Mouse (Mus musculus) limb, embryonic 12.5 days (tissue): ENCODE results near the gene Dennd2c. TPM values are rescaled to one million over a fixed set of nuclear protein-coding genes. Genes with fewer than 3 reads are reported as not detected.
A peak's percentile ranks its signal among the peaks of the same experiment; 100 is the strongest.
"Not testable (repeated sequence)": the region's sequence is repeated elsewhere in the genome, so short reads cannot be mapped to it uniquely, and the experiment has no call there.

Experiments used
- ATAC-seq: fragments of 200-750 bp; cut with Nextera tagmentation; 2 replicates; pipeline ENCODE4 v1.8.0; 2017; ENCODE audit warnings: low read depth, moderate TSS enrichment; ENCODE audit not compliant: insufficient number of reproducible peaks, insufficient read depth, low FRiP score, low TSS enrichment
- H3K27ac ChIP-seq: fragments of 300-500 bp; sonication (generic); 2 replicates; pipeline ENCODE4 v1.5.1; 2016; ENCODE audit warnings: mild to moderate bottlenecking, moderate library complexity
- H3K27me3 ChIP-seq: fragments of 300-500 bp; sonication (generic); 2 replicates; pipeline ENCODE4 v1.6.1; 2016; ENCODE audit warnings: mild to moderate bottlenecking, moderate library complexity
- H3K36me3 ChIP-seq: fragments of 300-500 bp; sonication (generic); 2 replicates; pipeline ENCODE4 v1.6.1; 2016; ENCODE audit warnings: mild to moderate bottlenecking, moderate library complexity
- H3K4me1 ChIP-seq: fragments of 300-500 bp; sonication (generic); replicated peaks from 2 replicates; pipeline ENCODE4 v1.6.1; 2016
- H3K4me2 ChIP-seq: fragments of 300-500 bp; sonication (generic); 2 replicates; pipeline ENCODE4 v1.6.1; 2016; ENCODE audit warnings: mild to moderate bottlenecking, moderate library complexity
- H3K4me3 ChIP-seq: fragments of 300-500 bp; sonication (generic); replicated peaks from 2 replicates; pipeline ENCODE4 v1.5.1; 2016; ENCODE audit warnings: mild to moderate bottlenecking
- H3K9ac ChIP-seq: fragments of 300-500 bp; sonication (generic); replicated peaks from 2 replicates; pipeline ENCODE4 v1.6.1; 2016; ENCODE audit warnings: mild to moderate bottlenecking, moderate library complexity
- H3K9me3 ChIP-seq: fragments of 300-500 bp; sonication (generic); 2 replicates; pipeline ENCODE4 v1.6.1; 2016; ENCODE audit warnings: mild to moderate bottlenecking, moderate library complexity
- WGBS: fragments of 180-500 bp; shearing (Covaris S2); methylation state at CpG from one replicate; pipeline ENCODE4 v1.1.7; 2016; 5-methylcytosine and 5-hydroxymethylcytosine counted together
- polyA plus RNA-seq: library from polyadenylated mRNA; unstranded; fragments of >200 nt; fragmentation: Nextera tagmentation; extraction: Ambion mirVana; gene quantifications from 2 replicates; pipeline ENCODE4 v1.2.1, GENCODE M21; 2016

Gene Dennd2c
- polyA plus RNA-seq, 1 experiment from 2014 or later: 7.2 TPM

DNA sequence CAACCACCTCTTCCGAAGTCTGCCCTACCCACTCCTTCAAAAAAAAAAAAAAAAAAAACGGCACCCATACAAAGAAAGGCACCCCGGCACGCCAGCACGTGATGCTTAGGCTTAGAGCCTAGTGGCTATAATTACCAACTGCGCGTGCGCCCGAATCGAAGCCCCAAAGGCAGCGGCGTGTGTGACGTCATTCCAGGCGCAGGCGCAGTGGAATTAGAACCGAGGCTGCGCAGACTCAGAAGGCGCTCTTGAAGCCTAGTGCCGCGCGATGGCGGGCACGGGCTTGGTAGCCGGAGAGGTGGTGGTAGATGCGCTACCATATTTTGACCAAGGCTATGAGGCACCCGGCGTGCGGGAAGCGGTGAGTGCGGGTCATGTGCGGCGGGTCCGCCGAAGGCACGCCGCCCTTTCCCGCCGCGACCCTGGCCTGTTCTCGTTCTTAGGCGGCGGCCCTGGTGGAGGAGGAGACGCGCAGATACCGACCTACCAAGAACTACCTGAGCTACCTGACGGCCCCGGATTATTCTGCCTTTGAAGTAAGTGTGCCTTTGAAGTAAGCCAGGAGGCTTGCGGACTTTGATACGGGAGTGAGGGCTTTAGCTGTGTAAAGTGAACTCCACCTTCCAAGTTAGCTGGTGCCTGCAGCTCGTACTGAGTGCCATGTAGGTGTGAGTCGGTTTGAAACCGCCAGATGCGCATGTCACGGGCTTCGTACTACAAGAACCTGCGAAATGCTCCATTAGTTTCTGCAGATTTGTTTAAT, 69.3 kb downstream of the Dennd2c start, which contains the start of gene Bcas2:
Bcas2 (plus strand) TSS at position 151 of the 763 bp plus-strand sequence.
- H3K4me3 ChIP-seq: peak within 1 kb of the TSS; percentile 83
- peak; percentile 93 for ATAC-seq
- H3K4me1 ChIP-seq: peaks cover 11% of the 10 kb centered on the region
- peak within 1 kb of the TSS; percentile 85 for H3K9ac ChIP-seq
- peaks cover 32% of the 10 kb centered on the region for H3K36me3 ChIP-seq
- WGBS: under 1% methylated on average over 56 of the region's 56 CpGs
- no peaks in the 10 kb centered on the region for H3K9me3 ChIP-seq
- peak within 1 kb of the TSS; percentile 67 for H3K4me2 ChIP-seq
- H3K27ac ChIP-seq: peak within 1 kb of the TSS; percentile 74
- no peaks in the 10 kb centered on the region for H3K27me3 ChIP-seq

DNA sequence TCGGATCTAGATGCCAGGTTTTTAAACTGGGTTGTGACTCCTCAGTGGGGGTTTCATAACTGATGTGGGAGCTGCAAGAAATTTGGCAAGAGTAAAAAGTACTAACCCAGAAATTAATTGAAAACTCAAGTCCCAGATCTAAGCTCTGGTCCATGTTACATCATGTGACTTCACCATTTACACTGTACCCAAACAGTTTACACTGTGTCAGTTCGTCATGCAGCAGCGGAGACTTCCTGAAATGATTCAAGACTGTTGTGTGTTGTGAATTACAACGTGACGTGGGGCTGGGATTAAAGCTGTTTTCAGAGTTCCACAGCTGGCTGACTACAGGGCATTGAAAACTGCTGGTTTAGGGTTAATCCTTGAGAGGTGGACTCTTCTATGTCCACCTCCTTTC, 70.2 kb downstream of the Dennd2c start:
- peak overlapping the region; percentile 83 for H3K4me3 ChIP-seq
- WGBS: 61% methylated on average over 5 of the region's 5 CpGs
- peak overlapping the region; percentile 85 for H3K9ac ChIP-seq
- H3K9me3 ChIP-seq: no peaks in the 10 kb centered on the region
- H3K27ac ChIP-seq: no peak overlapping the region
- no peaks in the 10 kb centered on the region for H3K27me3 ChIP-seq
- peaks cover 11% of the 10 kb centered on the region for H3K4me1 ChIP-seq
- no peak for ATAC-seq
- peaks cover 41% of the 10 kb centered on the region for H3K36me3 ChIP-seq
- H3K4me2 ChIP-seq: peak overlapping the region; percentile 67

DNA sequence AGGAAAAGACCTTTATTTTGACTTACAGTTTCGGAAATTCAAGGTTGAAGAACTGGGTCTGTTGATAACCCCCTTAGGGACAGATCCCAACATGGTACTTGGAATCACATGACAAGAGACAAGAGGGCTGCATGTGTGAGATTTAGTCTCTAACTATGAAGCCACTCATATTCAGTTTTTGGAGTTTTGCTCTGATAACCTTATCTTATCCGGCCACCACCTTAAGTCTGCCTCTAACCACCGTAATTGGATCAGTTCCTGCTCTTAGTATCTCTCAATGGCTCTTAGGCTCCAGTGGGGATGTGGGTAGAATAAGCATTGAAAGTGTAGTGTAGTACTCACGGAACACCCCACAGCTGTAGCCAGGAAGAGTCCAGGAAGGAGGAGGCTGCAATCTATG, 74.3 kb downstream of the Dennd2c start:
- H3K36me3 ChIP-seq: peaks cover 60% of the 10 kb centered on the region
- no peak overlapping the region for H3K9ac ChIP-seq
- WGBS: 92% methylated on average over 4 of the region's 4 CpGs
- H3K4me2 ChIP-seq: no peak overlapping the region
- no peaks in the 10 kb centered on the region for H3K27me3 ChIP-seq
- H3K27ac ChIP-seq: no peak overlapping the region
- H3K9me3 ChIP-seq: no peaks in the 10 kb centered on the region
- no peak for ATAC-seq
- H3K4me3 ChIP-seq: no peak overlapping the region
- H3K4me1 ChIP-seq: peaks cover 7% of the 10 kb centered on the region

DNA sequence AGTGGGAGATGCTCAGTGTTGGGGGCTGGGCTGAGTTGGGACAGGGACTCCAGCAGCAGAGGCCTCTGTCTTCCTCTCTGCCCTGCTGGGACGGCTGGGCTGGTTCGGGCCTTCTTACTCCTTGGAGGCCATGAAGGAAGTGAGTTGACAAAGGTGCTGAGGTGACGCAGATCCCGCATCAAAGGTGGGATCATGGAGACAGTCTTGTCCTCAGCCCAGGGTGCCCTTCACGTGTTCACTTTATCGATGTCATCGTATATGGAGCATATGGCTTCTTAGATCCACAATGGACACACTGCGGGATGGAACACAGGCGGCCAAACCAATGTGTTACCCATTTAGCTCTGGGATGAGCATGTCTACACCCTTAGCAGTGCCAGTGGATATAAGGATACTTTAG, 77.1 kb downstream of the Dennd2c start:
- Histone ChIP-seq H3K27me3 (no peaks in the 10 kb centered on the region), H3K36me3 (peaks cover 47% of the 10 kb centered on the region), H3K9ac (no peak overlapping the region), H3K4me1 (no peaks in the 10 kb centered on the region), H3K9me3 (no peaks in the 10 kb centered on the region), H3K4me2 (no peak overlapping the region), H3K4me3 (no peak overlapping the region), H3K27ac (no peak overlapping the region)
- 95% methylated on average over 9 of the region's 9 CpGs for WGBS
- ATAC-seq: no peak

DNA sequence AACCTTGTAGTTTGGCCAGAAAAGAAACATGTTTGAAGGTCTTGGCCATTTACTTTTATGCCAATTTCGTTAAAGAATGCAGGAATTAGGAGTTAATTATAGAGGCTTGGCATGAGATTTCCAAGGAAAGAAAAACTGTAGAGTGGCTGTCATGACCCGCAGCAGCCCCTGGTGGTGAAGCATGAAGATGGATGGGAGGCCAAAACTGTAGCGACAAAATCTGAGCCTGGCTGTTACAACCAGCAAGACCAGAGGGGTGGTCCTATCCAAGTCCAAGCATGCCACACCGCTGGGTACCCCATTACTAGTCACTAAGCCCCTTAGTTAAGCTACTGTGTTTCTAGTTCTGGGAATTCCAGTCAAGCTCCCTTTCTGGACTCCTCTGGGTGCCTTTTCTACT, 78.8 kb downstream of the Dennd2c start:
- ATAC-seq: no peak
- Histone ChIP-seq H3K4me1 (no peaks in the 10 kb centered on the region), H3K27me3 (no peaks in the 10 kb centered on the region), H3K36me3 (peaks cover 33% of the 10 kb centered on the region), H3K4me3 (no peak overlapping the region), H3K9ac (no peak overlapping the region), H3K27ac (no peak overlapping the region), H3K9me3 (no peaks in the 10 kb centered on the region), H3K4me2 (no peak overlapping the region)
- WGBS: 56% methylated on average over 4 of the region's 4 CpGs

DNA sequence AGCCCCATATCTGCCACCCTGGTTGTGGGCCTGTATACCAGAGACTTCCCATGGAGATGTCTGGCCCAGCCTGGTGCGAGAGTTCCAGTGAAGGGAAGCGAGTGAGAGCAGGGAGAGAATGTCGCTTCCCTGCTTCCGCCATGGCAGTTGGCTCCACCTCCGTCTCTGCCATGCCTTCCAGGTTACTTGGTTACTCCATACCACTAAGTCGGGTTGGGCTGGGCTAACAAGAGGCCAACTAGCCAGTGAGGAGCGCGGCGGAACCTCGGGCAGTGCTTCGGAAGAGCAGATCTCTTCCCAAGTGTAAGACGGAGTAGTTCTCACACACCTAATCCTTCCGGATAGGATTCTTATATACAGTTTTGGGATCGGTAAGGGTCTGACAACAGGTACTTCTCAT, 80.4 kb downstream of the Dennd2c start:
- Histone ChIP-seq H3K4me2 (no peak overlapping the region), H3K9ac (no peak overlapping the region), H3K36me3 (peaks cover 17% of the 10 kb centered on the region), H3K27ac (no peak overlapping the region), H3K9me3 (no peaks in the 10 kb centered on the region), H3K4me1 (no peaks in the 10 kb centered on the region), H3K4me3 (no peak overlapping the region), H3K27me3 (no peaks in the 10 kb centered on the region)
- 83% methylated on average over 14 of the region's 14 CpGs for WGBS
- ATAC-seq: no peak

DNA sequence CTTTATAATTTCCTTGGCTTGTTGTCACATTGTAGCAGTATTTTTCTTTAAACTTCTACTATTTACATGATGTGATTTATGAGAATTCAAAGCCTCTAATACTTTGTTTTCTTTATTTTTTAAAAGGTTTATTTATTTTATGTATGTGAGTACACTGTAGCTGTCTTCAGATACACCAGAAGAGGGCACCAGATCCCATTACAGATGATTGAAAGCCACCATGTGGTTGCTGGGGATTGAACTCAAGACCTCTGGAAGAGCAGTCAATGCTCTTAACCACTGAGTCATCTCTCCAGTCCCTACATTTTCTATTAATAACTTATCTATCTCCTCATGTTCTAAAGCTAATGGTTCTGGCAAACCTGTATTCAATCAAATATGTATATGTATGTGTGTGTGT, 82.1 kb downstream of the Dennd2c start:
- H3K4me1 ChIP-seq, H3K4me3 ChIP-seq, H3K9ac ChIP-seq, H3K27me3 ChIP-seq, H3K36me3 ChIP-seq, H3K27ac ChIP-seq, H3K9me3 ChIP-seq, H3K4me2 ChIP-seq, ATAC-seq: not testable (repeated sequence)

DNA sequence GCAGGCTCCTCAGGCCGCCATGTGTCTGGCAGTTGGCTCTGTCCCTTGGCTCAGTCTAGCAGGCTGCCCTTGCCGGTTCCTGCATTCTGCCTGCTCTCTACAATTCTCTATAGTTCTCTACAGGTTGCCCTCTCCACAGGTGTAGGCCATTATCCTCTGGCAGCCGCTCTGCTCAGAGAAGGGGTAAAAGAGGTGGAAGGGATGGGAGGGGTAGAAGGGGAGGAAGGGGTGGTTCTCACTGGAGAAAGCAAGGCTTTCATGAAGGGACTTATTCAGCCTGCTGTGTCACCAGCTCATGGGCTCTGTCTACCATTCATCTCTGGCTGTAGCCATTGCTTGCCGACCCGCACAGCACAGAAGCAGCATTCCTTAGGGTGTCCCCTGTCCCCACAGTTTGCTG, 86.0 kb downstream of the Dennd2c start:
- Histone ChIP-seq H3K9ac (no peak overlapping the region), H3K27ac (0 out of 2 replicates have a peak overlapping the region, but pooled peaks have one; percentile 42), H3K4me2 (no peak overlapping the region), H3K4me3 (no peak overlapping the region), H3K9me3 (peaks cover 6% of the 10 kb centered on the region), H3K27me3 (no peaks in the 10 kb centered on the region), H3K36me3 (no peaks in the 10 kb centered on the region), H3K4me1 (0 out of 2 replicates have a peak, but pooled peaks cover 4% of the 10 kb centered on the region)
- WGBS: 51% methylated on average over 5 of the region's 5 CpGs
- ATAC-seq: peak; percentile 47; the same call in 1 of the 2 replicates

DNA sequence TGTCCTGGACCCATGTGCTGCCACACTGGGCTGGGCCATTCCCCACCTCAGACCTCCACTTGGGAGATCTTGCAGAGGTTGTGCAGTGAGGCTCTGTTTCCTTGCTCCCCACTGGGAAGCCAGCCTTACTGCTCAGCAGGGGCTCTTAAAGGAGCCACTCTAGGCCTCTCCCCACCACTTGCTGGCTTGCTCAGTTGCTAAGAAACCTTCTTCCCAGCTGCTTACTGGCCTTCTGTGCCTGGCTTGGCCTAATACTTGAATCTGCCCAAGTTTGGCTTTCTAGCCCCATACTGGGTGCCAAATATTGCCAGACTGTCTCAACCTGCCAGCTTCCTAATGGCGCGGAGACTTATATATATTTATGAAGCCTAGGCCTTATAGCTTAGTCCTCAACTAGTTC, 86.5 kb downstream of the Dennd2c start:
- Histone ChIP-seq H3K4me3 (no peak overlapping the region), H3K9ac (no peak overlapping the region), H3K27me3 (no peaks in the 10 kb centered on the region), H3K9me3 (peaks cover 6% of the 10 kb centered on the region), H3K4me1 (0 out of 2 replicates have a peak, but pooled peaks cover 4% of the 10 kb centered on the region), H3K27ac (no peak overlapping the region), H3K4me2 (no peak overlapping the region), H3K36me3 (no peaks in the 10 kb centered on the region)
- ATAC-seq: no peak
- WGBS: 92% methylated on average over 2 of the region's 2 CpGs

DNA sequence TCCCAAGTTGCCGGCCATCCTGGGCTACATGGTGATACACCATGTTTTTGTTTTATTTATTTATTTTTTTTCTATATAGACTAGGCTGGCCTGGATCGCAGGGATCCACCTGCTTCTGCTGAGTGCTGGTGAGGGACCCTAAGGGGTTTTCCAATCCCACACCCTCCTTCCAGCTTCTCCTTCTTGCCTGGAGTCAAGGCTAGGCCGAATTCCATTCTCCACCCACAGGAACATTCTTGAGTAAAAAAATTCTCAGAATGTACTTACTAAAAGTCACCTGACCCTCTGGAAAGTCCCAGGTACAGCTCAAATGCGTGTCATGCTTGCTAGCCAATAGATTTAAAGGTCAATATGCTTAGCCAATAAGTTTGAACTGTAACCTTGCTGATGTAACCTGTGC, 89.8 kb downstream of the Dennd2c start:
- ATAC-seq: no peak

DNA sequence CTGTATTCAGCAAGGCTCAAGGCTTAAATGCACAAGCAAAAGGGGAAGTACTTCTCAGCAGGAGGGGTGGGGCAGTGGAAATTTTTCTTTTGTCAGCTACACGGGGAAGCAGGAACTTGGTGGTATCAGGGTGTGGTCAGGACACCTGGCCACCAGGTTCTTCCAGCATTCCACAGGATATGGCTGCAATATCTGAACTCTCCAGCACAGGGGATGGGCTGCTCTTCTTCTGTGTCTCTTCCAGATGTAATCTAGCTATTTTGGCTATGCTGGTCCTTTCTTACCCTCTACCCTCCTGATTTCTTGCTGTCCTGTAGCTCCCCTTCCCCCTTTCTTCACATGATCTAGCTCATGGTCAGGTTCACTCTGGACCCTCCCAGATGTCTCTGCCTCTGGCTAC, 90.8 kb downstream of the Dennd2c start:
- Histone ChIP-seq H3K9me3 (peaks cover 6% of the 10 kb centered on the region), H3K9ac (no peak overlapping the region), H3K4me1 (0 out of 2 replicates have a peak, but pooled peaks cover 4% of the 10 kb centered on the region), H3K4me3 (no peak overlapping the region), H3K27me3 (no peaks in the 10 kb centered on the region), H3K27ac (no peak overlapping the region), H3K36me3 (no peaks in the 10 kb centered on the region), H3K4me2 (no peak overlapping the region)
- no peak for ATAC-seq
- 73% methylated on average over 1 of the region's 1 CpGs for WGBS

More for the DNA sequence above, 89.8 kb downstream of the Dennd2c start:
- Histone ChIP-seq H3K9ac (no peak overlapping the region), H3K9me3 (peaks cover 6% of the 10 kb centered on the region), H3K4me2 (no peak overlapping the region), H3K27ac (no peak overlapping the region), H3K4me3 (no peak overlapping the region), H3K4me1 (0 out of 2 replicates have a peak, but pooled peaks cover 4% of the 10 kb centered on the region), H3K36me3 (no peaks in the 10 kb centered on the region), H3K27me3 (no peaks in the 10 kb centered on the region)
- WGBS: 88% methylated on average over 4 of the region's 4 CpGs
